Mouse (Mus musculus): ENCODE measurements at regions not wholly inside any gene's neighbourhood (a gene's known extent, or its start where the extent isn't known, plus 50 kb on each side); places are given as distances from the start of the nearest gene placed in this dataset.

GRCm38 (mm10) chr19:15033396-15033795 lies 435.5 kb upstream of the Tle4 start:
- no peak for DNase-seq

DNA sequence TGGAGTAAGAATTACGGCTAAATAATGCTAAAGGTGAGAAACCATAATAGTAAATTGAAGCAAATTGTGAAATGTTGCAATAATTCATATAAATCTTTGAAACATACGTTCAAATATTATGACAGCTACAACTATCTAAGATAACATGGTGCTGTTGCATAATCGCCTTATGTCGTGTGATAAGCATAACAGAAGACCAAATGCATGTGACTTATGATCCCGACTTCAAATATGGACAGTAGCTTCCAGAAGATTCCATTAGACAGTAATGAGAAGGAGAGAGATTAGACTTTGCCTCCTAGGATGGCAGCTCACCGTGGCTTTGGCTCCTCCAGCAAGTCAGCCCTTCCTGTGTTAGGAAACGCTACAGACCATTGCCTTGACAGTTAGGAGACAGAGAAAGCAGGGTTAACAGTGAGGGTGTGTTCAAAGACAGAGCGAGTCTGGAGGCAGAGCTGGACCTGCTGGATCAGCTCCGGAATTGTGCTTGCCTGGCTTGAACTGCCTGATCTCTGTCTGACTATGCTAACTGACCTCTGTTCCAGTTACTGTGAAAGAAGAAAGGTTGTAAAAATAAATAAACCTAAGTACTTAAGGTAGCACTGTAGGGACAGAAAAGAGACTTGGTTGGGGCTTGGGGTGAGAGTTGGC lies 434.6 kb upstream of the Tle4 start:
- DNase-seq: no peak

- DNase-seq: no peak
These were observed 433.6 kb upstream of the Tle4 start for GRCm38 (mm10) chr19:15031483-15031882.

GRCm38 (mm10) chr19:15003596-15003995 lies 405.7 kb upstream of the Tle4 start:
- DNase-seq: no peak

DNA sequence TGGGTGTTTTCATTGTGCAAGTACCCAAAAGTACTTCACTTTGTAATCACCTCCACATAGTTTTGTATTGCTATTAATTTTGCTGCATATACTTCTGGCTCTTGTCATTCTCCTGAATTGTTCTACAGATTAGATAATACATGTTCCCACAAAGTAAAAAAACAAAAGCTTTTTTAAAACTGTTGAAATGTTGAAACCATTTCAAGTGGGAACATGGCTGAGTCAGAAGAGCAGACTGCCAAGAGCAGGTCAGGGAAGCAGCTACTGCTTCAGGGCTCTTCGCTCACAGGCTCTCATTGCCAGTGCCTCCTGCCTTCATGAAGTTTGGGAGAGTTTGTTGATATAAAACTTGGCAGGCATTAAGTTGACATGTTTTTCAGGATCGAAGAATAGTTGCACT lies 395.5 kb upstream of the Tle4 start:
- no peak for DNase-seq

DNA sequence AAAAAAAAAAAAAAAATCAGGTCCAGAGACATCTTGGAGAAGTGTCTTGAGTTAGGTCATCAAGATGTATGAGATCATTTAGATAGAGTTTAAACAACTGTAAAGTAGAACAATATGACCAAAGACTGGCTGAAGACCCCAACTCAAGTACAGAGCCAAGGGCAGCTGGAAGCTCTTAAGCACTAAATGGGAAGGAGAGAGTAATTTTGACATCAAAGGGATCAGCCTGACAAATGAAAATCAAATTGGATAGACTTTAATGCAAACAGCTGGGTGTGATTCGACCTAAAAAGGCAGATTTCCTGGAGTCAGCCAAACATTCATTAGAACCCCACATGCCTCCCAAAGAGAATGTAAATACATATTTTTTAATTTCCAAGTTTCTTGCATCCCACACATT lies 372.3 kb upstream of the Tle4 start:
- no peak for DNase-seq

DNA sequence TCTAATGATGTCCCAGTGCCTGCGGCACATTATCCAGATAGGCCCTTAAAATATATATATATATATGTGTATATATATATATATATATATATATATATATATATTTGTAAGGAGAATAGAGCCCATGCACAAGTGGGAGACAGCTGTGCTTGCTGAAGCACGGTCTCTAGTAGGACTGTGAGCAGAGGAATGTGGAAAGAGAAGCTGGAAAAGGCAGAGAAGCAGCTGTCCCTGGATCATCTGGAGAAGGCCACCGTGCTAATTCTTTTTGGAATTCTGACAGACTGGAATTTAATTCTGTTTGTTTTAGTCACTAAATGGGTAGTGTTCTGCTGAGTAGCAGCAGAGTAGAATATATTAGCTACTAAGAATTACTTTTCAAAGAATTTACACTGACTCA lies 370.4 kb upstream of the Tle4 start:
- DNase-seq: no peak

DNA sequence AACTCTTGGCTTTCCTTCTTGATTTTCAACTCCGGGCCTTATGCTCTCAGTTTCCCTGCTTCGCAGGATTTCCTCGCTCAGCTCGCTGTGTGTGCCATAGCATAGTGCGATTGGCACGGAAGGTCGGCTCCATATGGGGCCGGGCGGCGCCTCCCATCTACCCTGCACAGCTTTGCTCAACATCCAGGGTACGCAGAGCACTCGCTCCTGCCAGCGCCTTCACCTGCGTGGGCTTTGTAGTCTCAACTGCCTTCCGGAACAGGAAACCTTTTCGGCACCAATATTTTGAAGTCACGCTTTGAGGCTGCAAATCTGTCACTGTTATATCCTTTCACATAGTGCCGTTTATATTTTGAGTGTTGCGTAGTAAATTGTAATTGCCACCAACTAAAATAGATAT lies 359.9 kb upstream of the Tle4 start:
- no peak for DNase-seq

DNA sequence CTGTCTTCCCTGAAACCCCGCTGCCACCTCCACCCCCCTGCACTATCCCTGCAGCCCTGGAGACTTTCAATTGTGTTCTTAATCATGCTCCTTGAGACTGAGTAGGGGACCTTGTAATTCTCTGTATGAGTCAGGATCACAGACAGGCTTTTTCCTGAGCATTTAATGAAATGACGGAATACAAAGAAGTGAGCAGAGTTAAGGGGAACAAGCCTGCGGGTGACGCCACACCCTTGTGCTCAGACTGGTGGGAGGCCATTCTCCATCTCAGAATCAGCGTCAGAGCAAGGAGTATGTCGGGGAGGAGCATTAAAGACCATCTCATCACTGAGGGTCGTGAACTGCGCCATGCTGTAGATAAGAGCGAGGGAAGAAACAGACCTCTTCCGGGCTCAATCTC lies 359.3 kb upstream of the Tle4 start:
- DNase-seq: no peak

DNA sequence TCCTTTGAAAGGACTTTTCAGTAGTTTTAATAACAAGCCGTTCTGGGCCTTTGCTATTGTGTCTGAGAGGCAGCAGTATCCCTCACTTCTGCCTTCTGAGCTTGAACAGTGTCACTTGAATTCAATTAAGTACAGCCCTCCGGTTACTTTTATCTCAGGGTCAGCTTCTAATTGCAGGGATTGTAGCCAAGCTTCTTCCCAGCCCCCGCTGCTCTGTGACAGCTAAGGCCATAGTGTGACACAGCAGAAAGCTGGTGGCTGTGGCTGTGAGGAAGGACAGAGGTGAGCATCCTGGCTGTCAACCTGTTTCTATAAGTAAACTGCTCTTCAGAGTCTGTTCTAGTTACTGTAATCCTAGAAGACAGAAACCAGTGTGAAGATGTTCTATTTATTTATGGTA lies 358.5 kb upstream of the Tle4 start:
- peak; percentile 2 for DNase-seq

GRCm38 (mm10) chr19:14955969-14956368 lies 358.1 kb upstream of the Tle4 start:
- no peak for DNase-seq

DNA sequence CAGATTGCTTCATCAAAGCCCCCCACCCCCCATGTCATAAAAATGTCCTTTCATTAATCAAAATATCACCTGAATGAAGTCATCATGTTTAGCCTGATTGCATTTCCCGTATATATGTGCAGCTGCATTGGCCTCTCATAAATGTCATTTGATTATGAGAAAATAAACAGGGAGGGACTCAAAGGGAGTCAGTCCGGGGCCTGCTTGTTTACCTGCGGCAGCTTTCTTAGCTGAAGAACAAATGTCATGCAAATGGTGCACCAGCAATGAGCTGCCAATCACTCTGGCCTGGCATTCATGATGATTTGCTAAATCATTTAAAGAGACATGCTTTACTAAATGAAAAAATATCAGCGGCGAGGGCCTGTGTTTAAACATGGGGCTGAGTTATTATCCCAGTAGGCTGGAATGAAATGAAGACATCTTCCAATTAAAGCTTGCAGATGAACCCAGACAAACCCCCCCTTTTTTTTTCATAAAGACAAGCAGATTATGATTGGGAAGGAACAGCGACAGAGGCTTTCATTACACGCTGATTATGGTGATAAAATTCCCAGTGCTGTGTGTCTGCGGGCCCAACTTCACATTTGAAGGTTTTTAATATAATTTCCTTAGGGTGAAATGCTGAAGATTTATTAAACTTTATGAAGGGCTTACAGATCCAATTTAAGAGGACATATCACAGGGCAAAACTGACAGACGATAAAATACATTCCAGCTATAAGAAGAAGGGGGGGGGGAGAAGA lies 342.5 kb upstream of the Tle4 start:
- no peak for DNase-seq

GRCm38 (mm10) chr19:14922238-14922637 lies 324.4 kb upstream of the Tle4 start:
- no peak for DNase-seq

- no peak for DNase-seq
These were observed 313.4 kb upstream of the Tle4 start for GRCm38 (mm10) chr19:14911056-14911850.

DNA sequence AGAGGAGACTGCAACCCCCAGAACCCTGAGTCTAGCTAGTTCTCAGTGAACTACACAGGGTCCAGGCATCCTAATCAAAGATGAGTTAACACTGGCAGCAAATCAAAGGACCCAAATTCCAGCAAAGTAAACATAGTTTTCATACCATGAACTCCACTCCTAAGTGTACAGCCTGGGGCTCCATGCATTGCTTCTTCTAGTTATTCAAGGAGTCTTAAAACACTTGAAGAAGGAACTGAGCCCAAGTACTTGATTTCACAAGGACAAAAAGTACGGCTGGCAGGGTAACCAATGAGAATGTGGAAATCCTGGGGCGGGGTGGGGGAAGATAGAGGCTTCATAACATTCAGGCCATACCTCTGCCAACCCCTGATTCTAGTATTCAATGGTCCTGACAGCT lies 297.0 kb upstream of the Tle4 start:
- DNase-seq: no peak

GRCm38 (mm10) chr19:14892390-14892758 lies 294.5 kb upstream of the Tle4 start:
- DNase-seq: no peak

GRCm38 (mm10) chr19:14891689-14892389 lies 294.0 kb upstream of the Tle4 start:
- no peak for DNase-seq

GRCm38 (mm10) chr19:14891090-14891428 lies 293.2 kb upstream of the Tle4 start:
- no peak for DNase-seq

- DNase-seq: peak; percentile 82
These were observed 292.6 kb upstream of the Tle4 start for GRCm38 (mm10) chr19:14890241-14891089.

DNA sequence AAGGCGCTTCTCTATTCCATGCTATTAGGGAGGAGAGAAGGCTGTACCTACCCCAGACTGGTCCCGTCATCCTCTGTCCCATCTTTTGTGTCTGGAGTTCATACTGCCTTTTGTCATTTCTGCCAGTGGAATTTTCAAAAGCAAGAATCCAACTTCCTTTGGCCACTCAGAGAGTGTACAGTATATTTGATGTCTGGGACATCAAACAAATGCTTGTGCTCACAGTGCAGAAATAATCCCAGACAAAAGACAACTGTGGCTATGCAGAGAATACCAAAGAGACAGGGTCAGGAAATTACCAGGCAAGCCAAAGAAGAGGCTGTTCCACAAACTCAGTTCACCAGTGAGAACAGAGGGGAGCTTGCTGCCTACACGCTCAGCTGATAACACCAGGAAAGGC lies 291.9 kb upstream of the Tle4 start:
- no peak for DNase-seq

DNA sequence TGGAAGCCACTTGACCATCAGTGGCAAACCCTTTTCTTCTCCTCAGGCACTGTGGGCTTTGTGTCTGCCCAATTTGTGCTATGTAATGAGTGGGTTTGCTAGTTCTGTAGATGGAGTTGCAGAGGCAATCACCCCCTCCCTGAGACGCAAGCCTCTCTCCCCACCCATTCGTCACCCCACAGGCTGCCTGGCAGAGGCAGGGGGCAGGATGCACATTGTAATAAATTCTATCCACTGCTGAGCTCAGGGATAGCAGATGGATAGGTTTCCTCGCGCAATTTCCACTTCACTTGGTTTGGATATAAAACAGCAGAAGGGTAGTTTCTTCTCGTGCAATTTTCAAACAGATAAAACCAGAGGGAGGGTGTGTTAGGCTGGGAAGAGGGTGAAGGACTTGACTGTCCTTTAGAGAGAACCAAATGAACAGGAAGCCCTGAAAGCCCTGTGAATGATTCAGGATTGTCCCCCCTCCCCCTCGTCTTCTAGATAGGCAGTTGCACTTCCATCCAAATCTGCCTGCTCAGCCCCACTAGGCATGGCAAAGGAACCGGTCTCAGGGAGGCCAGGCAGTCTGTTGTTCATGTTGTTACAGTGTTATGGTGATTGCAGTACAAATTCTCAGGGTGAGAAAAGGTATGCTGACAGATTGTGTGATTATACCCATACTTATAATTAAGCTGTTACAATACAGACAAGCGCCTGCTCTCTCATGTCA lies 286.0 kb upstream of the Tle4 start:
- DNase-seq: no peak

GRCm38 (mm10) chr19:14880818-14881217 lies 283.0 kb upstream of the Tle4 start:
- DNase-seq: no peak
